Mouse (Mus musculus) adipocyte (in vitro differentiated cells): ENCODE measurements around the gene Prokr1.

Experiments used
- DNase-seq: peaks from one replicate; pipeline ENCODE4 v3.0.0-alpha.2; 2016; ENCODE audit warnings: low spot score

Gene Prokr1

DNA sequence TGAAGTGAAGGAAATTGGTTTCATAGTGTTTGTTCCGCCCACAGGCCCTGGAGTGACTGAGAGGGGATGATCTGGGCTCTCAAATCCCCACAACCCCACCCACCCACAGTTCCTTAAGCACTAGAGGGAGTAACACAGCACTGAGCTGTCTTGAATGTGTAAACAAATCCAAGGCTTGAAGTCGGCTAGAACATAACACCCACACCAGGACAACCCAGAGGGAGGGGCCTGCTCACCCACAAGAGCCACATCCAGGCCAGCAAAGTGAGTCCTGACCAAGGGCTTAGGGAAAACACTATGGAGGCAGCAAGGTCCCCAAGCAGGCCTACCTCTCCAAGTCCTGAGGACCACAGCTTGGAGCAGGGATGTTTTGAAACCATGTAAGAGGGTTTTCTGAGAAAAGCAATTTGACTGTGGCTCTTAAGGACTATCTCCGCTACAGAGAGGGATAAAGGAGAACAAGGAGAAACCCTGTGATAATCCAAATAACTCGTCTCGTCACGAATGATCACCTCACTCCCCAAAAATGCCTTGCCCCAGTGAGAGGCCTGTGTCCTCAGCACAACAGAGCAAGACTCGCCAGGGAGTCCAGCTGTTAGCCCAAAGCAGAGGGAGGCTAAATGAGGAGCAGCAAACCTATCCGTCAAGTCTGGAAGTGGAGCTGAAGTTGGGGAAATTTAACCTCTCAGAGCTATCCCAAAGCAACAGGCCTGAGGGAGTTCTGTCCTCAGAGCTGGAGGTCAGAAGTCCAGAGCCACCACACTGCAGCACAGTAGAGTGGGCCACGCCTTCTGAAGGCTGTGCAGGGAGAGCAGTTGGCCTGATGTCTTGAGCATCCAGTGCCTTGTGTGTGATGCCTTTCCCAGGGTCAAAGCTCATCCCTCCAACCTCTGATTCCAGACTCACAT is 22.6 kb downstream of the Prokr1 start:
- peak; percentile 33 for DNase-seq

DNA sequence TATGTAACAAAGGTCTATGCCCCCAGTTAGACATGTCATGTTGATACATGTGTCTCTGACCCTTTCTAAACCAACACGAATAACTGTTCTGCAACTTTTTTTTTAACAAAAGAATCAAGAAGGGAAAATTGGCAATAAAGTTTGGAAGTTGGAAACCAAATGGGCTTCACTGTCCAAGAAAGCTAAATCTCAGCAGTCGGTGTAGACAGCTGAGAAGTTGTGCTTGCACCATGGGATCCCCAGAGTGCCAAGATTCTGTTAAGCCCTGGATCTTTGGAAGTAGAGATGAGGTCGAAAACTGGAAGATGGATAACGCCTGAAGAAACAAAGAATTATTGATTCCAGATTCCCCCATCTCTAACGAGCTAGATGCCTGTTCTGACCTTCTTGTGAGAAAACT is 25.4 kb downstream of the Prokr1 start:
- DNase-seq, result peak; percentile 92

- no peak for DNase-seq
Measured at GRCm38 (mm10) chr6:87564356-87564755, 26.2 kb downstream of the Prokr1 start.

DNA sequence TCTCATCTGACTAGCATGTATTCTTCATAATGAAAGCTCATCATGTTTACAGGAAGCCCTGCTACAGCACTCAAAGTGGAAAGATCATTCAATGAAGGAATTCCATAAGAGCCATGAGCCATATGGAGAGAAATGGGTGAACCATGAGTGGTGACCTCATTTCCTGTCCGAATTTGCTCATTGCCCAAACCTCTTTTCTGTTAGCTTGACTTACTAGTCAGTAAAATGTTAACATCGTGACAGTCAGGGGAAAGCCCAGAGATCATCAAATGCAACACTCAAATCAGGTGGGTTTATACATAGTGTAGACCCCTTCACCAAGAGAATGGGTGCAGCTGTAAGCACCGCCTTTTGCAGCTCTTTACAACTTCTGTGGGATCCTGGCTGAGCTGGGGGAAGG is 36.8 kb downstream of the Prokr1 start:
- DNase-seq, result no peak

DNA sequence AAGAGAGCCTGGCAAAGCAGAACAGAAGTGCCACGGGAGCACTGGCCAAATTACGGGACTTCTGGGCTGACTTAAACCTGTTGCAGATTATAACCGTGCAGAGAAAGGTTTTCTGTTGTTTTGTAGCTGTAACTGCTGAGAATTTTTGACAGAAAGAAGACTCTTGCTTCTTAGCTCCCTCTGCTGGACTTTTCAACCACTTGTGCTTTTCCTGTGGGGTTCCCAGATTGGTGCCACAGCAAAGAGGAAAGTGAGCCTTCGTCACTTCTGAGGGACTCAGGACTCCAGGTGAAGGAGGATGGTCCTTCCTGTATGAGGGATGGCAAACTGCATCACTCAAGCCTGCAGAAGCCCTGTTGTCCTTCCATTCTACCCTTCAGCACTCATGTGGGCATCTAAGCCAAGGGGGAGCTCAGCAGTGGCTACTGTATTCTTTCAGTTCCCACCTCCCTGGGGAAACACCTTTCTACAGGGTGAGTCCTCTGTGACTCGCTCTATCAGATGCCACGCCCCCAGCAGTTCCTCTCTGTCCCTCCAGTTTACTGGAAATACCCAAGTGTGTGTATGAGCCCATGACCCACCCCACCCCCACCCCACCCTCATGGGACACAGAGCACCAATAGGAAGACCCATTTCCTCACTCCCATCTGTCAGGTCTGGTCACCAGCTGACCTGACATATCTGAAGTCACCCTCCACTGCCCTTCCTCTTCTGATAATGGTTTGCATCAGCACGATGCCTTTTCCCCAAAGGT is 38.3 kb downstream of the Prokr1 start:
- peak; percentile 56 for DNase-seq

- no peak for DNase-seq
Measured at GRCm38 (mm10) chr6:87547836-87548235, 42.7 kb downstream of the Prokr1 start.

GRCm38 (mm10) chr6:87547431-87547830 is 43.1 kb downstream of the Prokr1 start:
- DNase-seq, result no peak

DNA sequence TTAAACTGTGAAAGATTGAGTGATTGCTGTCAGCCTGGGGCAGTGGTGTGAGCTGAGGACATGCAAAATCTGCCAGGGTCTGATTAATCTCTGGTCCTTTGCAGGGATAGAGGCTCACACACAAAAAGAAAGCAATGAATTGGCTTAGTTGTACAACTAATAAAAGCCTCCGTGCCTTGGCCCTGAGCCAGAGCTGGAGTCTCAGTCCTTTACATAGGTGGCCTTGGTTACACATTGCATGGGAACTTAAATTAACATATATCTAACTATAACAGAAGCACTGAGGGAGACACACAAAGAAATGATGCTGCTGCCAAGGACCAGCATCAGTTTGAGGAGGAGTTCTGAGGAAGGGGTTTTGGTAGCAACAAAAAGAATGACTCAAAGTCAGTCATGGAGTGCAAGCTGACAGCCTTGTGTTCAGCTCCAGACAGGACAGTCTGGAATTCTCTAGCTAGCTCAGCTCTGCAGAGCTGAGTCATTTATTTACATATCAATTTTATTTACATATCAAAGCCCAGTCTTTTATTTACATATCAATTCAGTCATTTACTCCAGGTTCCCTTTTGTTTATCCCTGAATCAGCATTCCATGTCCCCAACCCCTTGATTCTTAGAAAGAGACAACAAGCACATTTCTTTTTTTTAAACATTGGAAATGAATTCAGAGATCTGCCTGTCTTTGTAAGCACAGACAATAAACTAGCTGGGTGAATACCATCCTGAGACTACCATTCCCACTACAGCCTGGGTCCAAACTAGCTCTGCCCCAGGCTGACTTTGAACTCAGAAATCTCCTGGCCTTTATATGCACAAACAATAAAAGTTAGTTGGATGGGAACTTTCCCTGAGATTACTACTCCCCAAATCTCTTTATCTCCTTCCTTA is 45.0 kb downstream of the Prokr1 start:
- DNase-seq, result no peak

DNA sequence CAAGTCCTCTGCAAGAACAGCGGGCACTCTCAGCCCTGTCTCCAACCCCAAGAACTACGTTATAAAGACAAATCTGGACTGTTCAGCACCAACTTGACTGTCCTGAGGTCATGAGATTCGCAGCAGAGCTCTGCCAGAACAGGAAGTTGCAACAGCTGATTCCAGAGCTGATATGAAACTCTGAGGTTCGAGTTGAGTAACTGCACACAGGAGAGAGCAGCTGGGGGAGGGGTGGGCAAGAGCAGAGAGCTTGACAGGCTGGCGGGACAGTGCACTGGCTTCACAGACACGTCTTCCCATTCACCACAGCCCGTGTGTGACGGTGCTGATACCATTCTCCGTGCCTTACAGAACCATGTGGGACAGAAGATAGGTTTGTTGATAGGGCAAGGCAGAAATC is 48.5 kb downstream of the Prokr1 start:
- DNase-seq, result peak; percentile 61

GRCm38 (mm10) chr6:87541171-87541571 is 49.4 kb downstream of the Prokr1 start:
- no peak for DNase-seq

DNA sequence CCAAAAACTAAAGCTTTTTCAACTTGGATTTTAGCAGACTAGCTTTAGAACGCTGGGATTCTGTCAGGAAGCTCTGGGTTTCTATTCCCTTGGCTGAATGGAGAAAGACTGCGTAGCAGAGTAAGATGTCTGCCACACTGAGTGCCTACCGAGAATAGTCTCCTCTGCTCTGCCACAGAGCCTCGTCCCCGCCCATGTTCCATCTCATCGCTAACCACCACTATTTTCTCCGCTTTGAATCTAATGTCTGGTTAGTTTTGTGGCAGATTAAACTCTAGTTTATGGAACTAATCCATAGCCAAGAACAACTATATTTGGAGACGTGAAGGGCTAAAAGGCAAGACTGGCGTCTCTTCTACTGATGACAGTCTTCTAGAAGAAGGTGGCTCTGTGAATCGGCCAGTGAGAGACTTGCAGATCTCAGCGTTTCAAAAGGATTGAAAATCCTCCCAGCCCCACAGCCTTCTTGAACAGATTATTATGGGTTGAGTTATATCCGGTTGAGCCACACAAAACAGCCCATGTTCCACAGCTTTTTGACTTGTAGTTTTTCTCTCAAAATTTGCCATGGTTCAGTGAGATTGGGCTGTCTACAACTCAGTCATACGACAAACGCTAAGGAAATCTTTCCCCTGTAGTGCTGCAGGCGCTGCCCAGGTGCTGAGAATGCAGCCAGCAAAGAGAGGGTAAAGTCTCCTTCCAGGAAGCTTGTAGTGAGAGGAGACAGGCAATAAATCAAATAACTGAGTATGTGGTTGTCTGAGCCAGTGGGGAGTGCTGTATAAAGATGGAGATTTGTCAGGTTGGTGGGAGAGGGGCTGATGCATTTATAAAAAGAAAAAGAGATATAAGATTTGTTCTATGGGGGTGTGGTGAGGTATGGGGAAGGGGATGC is 51.9 kb downstream of the Prokr1 start:
- DNase-seq, result no peak

DNA sequence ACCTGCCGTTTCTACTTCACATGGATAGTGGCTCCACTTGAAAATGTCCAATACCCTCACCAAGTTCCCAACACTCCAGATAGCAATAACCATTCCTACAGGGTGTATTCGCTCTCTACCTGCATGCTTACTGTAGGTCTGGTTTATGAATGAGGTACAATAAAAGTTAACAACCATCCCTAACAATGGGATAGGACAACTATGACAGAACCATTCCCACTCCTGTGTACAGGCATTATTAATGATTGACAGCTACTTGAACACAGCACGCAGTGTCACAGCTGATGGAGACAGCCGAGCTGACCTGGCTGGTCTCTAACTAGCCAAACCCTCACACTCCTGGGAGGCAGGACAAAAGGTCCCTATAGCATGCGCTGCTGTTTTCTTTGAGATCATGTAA is 52.9 kb downstream of the Prokr1 start:
- no peak for DNase-seq

- DNase-seq, result no peak
Measured at GRCm38 (mm10) chr6:87536270-87536669, 54.3 kb downstream of the Prokr1 start.

GRCm38 (mm10) chr6:87535651-87536050 is 54.9 kb downstream of the Prokr1 start:
- no peak for DNase-seq

GRCm38 (mm10) chr6:87534855-87535575 is 55.5 kb downstream of the Prokr1 start:
- DNase-seq, result no peak

DNA sequence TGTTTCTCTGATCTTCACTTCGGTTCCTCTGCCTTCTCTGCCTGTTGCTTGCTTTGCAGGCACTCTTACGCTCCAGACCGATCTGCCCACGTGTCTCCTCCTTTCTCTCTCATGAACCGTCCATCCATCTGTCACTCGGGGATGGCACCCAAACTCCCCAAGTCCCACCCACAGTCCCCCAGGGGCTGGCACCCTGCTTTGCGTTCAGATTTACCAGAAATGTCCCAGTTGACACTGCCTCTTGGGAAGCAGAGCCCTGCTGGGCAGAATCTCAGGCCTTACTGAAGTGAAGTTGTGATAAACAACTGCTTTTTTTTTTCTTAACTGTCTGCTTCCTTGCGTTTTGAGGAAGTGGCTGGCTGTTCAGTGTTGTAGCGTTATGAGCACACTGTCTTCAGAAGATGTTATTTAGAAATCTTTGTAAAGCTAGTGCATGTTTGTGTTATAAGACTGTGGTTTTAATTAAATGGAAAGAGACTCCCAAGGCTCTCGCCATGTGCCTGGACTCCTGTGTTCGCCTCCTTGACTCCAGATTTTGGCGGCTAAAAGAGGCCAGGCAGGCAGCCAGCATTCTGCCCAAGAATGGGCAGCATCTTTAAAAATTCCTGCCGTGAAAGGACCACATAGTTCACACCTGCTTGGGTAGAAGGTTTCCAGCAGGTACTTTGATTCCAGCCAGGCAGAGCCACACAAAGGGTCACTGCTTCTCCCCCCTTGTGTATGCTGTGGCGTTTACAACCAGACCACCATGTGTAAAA is 57.4 kb downstream of the Prokr1 start, which contains the start of gene Arhgap25:
Gene Arhgap25, minus strand, starts transcription at position 307 of the 758 bp plus-strand sequence.
- DNase-seq, result peak; percentile 20

- peak; percentile 52 for DNase-seq
Measured at GRCm38 (mm10) chr6:87531456-87532015, 59.0 kb downstream of the Prokr1 start.

DNA sequence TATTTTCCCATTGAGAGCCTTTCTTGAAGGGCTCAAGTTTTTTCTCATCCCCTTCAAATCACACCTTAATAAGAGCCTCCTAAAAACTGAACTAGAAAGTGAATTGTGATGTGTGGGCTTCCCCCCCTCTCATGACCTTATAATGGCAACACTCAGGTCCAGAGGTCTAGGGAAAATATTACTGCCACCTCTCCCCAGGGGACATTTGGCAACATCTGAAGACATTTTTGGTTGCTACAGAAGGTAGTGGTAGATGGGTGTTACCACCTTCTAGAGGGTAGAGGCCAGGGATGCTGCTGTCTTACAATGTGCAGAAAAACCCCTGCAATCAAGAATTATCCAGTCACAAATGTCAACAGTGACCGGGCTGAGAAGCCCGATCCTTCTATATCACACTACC is 60.2 kb downstream of the Prokr1 start:
- no peak for DNase-seq
